Mouse (Mus musculus): ENCODE measurements around the gene Lcn4. TPM values are rescaled to one million over a fixed set of nuclear protein-coding genes. Genes with fewer than 3 reads are reported as not detected.
"Not testable (repeated sequence)": the region's sequence is repeated elsewhere in the genome, so short reads cannot be mapped to it uniquely, and the experiment has no call there.

Lcn4 gene
- not detected for total RNA-seq (2021)

DNA sequence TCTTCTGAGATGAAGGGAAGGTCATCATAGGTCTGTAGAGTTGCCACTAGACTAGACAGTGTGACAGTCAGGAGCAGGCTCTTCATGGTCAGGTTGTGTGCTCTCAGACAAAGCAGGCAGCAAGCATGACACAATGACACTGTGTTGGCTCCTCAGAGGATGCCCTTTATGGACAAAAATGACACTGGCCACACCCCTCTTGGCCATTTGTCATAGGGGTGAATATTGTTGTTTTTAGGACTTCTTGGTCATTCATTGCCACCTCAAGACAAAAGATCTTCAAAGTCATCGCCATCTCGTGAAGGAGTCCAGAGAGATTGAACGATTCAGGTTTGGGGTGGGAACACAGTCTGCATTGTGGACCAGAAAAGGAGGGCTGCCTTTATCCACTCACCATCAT lies at the start of gene Lcn4:
TSS of gene Lcn4 (minus strand) at position 101 of the 400 bp plus-strand sequence.
- intact Hi-C loops (cut with DNase I), result no loop called here
- DNase-seq, result no peak

DNA sequence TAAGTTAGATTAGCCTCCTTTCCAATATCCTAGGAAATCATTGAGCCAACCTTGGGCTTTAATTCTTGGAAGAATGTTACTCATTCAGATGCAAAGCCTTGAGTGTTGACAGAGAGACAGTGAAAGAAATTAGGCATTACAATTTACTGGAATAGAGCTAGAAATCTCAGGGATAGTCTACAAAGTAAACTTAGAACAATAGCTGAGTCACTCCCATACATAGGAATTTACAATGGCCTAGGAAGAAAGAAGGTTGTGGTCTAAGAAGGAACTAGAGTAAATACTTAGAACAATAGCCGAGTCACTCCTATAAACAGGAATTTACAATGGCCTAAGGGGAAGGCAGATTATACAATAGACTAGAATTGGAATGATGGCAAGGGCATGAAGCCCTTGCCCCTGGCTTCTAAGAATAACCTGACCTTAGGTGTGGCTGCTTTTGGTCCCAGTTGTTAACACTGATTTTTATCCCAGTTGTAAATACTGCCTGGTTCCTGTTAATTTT lies 15.1 kb upstream of the Lcn4 start:
- intact Hi-C loops (cut with DNase I), result no loop called here
- no peak for DNase-seq

DNA sequence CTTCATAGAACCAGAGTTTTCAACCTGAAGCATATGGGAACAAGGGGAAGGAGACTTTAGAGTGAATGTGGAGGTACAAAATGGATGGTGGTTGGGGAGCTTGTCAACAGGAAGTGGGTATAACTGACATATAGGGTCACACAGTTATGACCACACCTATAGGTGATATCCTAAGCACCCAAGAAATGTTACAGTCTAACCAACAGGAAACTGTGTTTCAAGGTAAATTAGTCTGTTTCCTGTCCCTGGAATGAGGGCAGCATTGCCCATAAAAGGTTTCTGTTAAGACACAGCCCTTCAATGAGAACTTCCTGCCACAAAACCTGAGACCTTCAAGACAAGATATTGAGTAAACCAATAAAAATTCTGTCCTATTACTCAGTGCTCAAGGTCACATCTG lies 2.3 kb downstream of the Lcn4 start:
- no peak for DNase-seq
- intact Hi-C loops (cut with DNase I), result no loop called here

DNA sequence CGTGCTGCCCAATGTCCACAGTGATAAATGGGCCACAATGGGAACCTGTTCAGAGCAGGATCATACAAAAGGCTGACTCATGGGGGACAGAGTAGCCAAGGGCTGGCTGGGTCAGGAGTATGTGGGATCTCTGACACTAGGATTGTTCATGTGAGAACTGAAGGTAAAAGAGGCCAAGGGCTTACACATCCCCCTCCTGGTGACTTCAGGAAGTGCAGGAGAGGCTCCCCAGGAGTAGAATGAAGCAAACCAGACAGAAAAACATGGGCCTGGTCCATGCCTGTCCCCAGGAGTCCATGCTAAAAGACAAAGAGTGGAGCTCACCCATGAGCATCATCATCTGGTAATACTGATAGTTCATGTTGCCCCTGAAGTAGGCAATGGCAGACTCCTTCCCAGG lies 7.5 kb downstream of the Lcn4 start:
- DNase-seq, result peak; percentile 32 to 71
- intact Hi-C loops (cut with DNase I), result not testable (repeated sequence)

DNA sequence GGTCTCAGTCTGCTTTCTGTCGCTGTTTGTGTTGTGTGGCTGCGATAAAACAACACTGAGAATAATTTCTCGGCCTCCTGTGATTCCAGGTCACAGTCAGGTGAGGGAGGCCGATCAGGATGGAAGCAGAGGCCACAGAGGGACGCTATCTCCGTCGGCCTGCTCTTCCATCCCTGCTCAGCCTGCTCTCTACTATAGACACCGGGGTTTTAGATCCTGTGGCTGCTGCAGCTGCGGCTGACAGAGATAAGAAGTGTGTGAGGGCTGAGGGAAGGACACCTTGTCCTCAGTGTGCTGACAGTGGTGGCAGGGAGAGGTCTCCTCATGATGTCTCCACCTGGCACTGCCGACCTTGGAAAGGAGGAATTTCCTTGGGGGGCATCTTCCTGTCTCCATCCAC lies 8.0 kb downstream of the Lcn4 start:
- intact Hi-C loops (cut with DNase I), result no loop called here

DNA sequence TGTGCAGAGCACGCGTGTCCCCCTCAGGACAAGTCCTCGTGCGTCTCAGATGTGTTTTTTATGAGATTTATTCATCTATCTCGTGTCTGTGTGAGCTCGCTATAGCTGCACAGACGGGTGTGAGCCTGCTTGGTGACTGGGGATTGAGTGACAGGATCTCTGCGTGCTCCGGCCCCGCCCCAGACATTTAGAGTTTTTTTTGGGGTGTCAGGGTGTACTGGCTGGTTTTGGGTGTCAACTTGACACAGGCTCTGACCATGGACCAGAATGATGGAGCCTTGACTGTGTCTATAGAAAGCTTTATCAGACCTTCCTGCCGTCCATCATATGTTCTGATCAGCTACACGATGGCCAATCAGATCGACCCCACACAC lies 8.6 kb downstream of the Lcn4 start:
- no peak for DNase-seq
- intact Hi-C loops (cut with DNase I), result no loop called here

More for the DNA sequence above, 8.0 kb downstream of the Lcn4 start:
- no peak for DNase-seq

DNA sequence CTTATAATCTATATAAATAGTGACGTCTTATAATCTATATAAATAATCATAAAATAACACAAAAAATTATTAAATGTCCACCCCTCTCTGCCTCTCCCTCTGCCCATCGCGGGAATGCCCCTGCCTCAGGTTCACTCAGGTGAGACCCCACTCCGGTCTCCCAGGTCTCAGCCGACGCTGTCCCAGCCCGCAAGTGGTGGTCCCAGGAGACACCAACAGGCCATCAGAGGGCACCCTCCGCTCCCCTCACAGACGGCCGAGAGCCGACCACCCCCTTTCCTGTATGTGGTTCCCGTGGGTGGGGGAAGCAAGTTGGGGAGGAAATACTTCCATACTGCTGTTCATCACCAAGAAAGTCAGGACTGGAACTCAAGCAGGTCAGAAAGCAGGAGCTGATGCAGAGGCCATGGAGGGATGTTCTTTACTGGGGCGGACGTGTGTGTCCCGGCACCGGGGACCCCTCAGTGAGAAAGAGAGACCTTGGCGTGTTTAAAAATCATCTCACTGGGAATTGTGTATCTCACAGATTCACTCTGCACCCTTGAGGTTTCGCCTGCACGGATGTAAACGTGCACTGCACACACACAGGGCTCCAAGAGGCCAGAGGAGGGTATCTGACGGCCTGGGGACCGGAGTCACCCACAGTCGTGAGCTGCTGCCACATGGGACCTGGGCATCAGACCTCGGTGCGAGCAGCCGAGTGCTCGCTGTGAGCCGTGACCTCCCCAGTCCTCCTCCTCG lies 9.1 kb downstream of the Lcn4 start:
- no peak for DNase-seq
- intact Hi-C loops (cut with DNase I), result no loop called here

DNA sequence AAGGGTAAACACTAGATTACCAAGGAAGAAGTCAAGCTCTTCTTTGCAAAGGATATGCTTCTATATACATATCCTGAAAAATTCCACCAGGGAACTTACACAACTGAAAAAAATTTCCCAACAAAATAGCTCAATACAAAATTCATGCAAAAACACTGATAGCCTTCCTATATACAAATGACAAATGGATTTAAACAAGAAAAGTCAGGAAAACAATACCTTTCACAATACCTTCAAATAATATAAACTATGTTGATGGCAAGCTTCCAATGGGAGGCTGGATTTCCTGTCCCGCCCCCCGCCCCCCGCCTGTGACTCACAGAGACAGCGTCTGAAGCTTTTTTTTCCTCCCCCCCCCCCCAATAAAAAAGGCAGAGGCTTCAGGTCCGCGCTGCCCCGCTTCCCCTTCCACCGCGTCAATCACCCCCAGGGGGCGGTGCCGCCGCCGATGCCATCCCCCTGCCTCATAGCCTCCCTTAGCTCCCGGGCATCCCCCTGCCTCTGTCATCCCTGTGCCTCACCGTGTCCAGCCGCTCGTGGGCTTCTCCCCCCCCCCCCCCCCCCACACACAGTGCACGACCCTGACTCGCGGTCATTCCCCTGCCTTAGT lies 9.8 kb downstream of the Lcn4 start:
- intact Hi-C loops (cut with DNase I), result no loop called here
- no peak for DNase-seq

DNA sequence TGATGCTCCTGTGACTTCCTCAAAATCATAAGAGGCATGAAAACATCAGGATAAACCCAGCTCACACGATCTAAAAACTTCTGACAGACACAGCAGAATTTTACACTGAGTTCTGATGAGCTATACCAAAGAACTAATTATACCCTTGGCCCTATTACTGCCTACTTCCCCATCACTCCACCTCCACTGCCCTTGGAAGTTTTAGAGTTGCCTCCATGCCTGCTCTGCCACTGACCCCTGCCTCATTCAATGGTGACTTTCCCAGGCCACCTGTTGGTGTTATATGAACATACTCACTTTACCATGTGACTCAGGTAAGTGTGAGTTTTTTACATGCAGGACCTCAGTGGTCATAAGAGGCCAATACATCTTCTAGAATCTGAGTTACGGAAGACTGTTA lies 13.7 kb downstream of the Lcn4 start:
- DNase-seq, result no peak
- intact Hi-C loops (cut with DNase I), result no loop called here

DNA sequence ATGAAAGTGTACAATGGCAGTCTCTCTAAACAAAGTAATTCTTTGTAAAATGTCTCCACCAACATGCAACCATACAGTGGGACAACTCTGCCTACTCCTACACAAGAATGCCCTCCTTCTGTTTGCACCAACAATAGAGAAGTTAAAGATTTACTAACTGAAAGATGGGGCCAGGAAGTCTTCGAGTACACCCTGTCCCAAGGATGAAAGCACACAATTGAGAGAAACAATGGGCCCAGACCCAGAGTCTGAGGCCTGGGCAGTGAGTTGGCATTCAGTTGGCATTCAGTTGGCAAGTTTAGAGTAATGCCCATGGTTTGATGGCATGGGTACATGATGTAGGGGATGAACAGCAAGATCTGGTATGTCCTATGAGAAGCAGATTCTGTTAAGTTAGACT lies 16.4 kb downstream of the Lcn4 start:
- intact Hi-C loops (cut with DNase I), result no loop called here

DNA sequence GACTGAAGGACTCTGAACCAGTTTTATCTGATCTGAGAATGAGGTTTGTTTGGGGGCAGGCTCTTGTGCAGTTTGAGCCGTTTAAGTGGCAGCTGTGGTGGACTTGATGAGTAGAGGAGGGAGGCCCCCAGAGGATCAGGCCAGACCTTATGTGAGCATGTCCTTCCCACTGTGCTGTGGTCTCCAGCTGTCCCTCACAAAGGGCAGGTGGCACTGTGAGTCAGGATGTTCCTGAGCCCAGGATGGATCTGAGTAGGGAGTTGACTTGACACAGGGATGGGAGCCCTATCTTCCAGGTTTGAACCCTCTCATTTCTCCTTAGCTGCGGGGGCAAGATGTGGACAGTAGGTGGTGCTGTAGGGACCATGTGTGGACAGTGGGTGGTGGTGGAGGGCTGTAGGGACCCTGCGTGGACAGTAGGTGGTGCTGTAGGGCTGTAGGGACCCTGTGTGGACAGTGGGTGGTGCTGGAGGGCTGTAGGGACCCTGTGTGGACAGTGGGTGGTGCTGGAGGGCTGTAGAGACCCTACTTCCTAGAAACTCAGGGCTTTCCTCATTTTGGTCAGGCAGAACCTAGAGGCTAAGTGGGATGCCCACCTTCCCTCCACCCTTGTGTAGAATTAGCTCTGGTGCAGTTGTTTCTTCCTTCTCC lies 24.3 kb downstream of the Lcn4 start:
- intact Hi-C loops (cut with DNase I), result loop anchor here (2.0 to 10.0 kb wide), 3 partner anchors 258 to 590 kb away; partner anchors contain the start of gene Surf6
- peak; percentile 84 for DNase-seq

More for the DNA sequence above, 16.4 kb downstream of the Lcn4 start:
- no peak for DNase-seq

DNA sequence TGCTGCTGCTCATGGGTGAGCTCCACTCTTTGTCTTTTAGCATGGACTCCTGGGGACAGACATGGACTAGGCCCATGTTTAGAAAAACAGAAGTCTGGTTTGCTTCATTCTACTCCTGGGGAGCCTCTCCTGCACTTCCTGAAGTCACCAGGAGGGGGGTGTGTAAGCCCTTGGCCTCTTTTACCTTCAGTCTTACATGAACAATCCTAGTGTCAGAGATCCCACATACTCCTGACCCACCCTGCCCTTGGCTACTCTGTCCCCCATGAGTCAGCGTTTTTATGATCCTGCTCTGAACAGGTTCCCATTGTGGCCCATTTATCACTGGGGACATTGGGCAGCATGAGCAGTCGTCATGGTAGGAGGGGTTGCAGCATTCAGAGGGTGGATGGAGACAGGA lies 27.1 kb downstream of the Lcn4 start:
- peak in 1 of 2 experiments; percentile 44 for DNase-seq
- intact Hi-C loops (cut with DNase I), result loop anchor here (10.0 kb wide), 1 partner anchor 261 kb away; the partner anchor contains the start of gene Surf6

DNA sequence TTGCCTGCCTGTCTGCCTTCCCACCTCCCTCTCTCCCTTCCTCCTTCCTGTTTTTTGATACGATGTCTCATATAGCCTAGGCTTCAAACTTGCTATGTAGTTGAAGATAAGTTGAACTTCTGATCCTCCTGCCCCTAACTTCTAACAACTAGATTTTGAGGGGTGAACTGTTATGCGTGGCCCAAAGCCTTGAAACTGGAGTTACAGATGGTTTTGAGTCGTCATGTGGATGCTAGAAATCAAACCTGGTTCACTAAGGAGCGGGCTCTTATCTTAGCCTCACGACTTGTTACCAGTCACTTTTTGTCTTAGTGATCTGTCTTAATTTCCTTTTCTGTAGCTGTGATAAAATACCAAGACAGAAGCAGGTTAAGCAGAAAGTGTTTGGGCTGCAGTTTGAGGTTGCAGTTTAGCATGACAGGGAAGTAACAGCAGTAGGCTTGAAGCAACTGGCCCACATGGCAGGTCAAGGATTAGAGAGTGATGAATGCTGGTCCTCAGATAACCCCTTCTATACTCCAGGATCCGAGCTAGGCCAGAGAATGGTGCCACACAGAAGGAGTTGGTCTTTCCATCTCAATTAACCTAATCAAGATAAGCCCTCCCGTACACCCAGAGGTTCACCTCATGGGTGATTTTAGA lies 30.0 kb downstream of the Lcn4 start:
- DNase-seq, result no peak
- intact Hi-C loops (cut with DNase I), result loop anchor here (1.0 to 10.0 kb wide), 2 partner anchors 9 to 264 kb away; partner anchors contain the start of gene Surf6

DNA sequence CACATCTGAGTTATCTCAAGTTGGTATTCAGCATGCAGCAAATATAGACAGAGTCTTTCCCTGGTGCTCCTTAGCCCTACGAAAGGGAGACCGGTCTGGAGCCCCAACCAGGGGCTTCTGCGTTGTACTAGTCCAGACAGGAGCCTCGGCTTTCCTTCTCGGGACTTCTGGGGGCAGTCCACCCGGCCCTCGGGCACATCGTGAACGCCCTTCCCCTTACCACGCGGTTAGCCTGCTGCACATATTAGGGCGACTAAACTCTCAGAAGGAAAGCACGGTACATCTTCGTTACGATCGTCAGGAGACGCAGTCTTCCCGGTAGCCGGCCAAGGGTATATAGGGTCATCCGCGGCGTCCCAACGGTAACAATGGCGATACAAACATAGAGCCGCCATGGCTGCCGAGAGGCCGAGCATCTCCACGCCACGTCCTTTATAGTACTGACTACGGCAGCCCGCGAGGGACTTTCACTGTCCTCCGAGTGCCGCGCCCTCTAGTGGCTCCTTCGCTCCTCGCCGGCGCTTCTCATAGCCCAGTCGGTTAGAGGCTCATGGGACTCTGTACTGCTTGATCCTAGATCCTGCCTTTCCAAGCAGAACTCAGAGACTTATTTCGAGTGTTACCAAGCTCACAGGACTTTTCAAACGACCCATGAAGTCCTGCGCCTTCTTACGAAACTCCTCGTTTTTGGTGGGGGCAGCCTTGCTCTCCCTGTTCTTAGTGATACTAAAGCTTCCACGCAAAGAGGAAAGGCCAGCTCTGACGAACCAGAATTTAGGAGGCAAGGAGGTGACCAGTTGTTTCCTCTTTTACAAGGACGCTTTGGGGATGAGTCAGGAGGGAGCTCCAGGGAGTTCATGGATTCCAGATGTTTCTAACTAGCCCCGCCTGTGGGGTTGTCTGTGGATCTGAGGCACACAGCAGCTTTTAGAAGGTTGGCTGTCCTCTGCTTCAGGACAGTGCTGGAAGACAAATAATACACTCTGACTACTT lies 30.9 kb downstream of the Lcn4 start:
- intact Hi-C loops (cut with DNase I), result loop anchor here (1.0 to 10.0 kb wide), 2 partner anchors 37 to 265 kb away; partner anchors contain the start of gene Surf6
- peak; percentile 98 to 100 for DNase-seq

DNA sequence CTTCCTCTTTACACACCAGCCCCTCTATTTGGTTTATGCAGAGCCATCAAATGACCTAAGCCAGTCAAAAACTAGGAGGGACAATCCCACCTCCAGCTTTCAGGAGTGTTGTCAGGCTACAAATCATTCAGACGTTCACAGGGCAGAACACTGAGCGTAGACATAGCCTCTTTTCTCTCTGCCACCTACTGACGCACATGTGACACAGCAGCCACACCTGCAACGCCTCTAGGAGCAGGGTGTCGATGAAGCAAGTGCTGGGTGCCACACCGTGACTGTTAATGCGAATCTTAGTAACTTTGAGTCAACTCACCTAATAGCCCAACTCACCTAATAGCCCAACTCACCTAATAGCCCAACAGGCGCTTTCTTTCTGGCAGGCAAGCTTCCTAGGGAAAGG lies 32.0 kb downstream of the Lcn4 start:
- DNase-seq, result peak; percentile 57 to 72
- intact Hi-C loops (cut with DNase I), result no loop called here

DNA sequence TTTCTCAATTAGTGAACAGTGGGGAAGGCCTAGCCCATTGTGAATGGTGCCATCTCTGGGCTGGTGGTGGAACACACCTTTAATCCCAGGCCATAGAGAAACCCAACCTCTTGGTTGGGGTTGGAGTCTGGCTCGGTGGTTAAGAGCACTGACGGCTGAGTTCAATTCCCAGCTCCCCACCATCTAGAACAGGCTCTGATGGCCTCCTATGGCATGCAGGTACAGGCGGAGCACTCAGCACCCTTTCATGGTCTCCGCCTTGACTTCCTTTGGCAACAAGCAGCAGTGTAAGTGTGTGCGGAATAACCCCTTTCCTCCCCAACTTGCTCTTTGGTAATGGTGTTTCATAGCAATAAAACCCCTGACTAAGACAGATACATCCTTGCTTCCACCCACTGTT lies 32.5 kb downstream of the Lcn4 start:
- intact Hi-C loops (cut with DNase I), result no loop called here
- no peak for DNase-seq

DNA sequence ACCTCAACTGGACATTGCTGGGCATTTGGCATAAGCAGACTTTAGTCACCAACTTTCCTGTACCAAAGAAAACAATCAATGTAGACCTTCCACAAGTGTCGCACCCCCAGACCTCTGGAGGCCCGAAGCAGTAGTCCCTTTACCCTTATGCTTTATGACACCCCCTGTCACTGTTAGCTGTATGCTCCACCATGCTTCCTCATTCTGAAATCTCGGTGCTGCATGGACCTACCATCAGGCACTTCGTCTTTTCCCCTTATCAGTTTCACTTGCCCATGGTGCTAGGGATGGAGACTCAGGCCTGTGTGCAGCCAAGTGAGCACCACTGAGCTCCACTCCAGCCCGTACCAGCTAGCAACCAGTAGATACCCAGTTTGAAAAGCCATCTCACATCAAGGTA lies 33.0 kb downstream of the Lcn4 start:
- DNase-seq, result no peak
- intact Hi-C loops (cut with DNase I), result no loop called here

DNA sequence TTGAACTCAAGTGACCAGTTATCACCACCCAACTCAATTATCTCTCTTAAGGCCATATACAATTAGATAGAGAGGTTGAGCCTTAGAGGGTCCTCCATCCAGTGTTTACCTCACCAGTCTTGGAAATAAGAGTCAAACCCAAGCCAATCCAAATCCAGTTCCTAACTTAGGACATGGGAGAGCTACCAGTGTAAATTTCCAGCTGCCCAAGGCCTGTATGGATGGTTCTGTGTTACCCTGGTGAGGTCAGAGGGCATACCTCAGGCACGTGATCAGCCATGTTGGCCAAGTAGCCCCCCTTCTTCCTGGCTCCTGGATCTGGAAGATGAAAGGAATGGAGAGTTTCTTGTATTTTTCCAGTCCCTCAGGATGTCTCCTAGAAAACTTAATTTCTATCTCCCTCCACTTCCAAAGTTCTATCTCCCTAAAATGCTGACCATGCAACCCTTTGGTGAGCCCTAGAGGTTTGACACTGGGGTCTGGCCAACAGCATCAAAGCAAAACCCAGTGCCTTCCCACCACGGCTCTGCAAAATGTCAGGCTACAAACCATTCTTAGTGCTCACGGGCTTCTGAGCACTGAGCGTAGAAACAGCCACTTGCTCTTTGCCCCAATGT lies 33.7 kb downstream of the Lcn4 start:
- intact Hi-C loops (cut with DNase I), result no loop called here
- DNase-seq, result no peak

DNA sequence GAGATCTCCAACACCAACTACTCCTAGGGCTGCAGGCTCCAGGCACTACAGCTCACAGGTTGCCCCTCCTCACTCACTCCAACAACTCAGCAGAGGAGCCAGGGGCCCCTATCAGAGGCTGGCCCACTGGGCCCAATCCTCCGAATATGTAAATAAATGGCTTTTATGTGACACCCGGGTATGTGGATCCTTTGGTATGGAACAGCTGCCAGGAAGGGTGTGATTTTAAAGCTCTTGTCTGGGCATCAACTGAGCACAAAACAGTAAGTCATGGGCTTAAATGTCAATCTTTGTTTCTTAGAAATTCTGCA lies 34.8 kb downstream of the Lcn4 start:
- intact Hi-C loops (cut with DNase I), result no loop called here
- no peak for DNase-seq
